Mouse (Mus musculus): Measurements from ENCODE around the gene Mrps33. TPM values are rescaled to one million over a fixed set of nuclear protein-coding genes. Genes with fewer than 3 reads are reported as not detected.
A peak's percentile ranks its signal among the peaks of the same experiment; 100 is the strongest.

Gene Mrps33
- 10 to 100 TPM in 7 of 26 experiments, 1 to 10 TPM in 19; 2.4 to 21.8 (median 8.2) TPM for total RNA-seq (2018; cell fraction: chromatin; rRNA removed)
- 10 to 100 TPM; 40.4 to 95.5 (median 55.7) TPM for total RNA-seq (2018; cell fraction: cytosol; rRNA removed)
- total RNA-seq (2018; cell fraction: nucleus; rRNA removed), result 10 to 100 TPM in 19 of 26 experiments, 1 to 10 TPM in 7; 3.7 to 32.6 (median 13.6) TPM
- 63.1 to 68.3 TPM (median 66.4 TPM) in 3 replicates for polyA plus RNA-seq (2018)

GRCm38 (mm10) chr6:39810612-39811116, at the start of gene Mrps33:
Gene Mrps33, minus strand, starts transcription at chr6:39810988.
- 3% methylated on average over 40 of the region's 40 CpGs for WGBS (ENCODE audit: missing documents)
- Histone ChIP-seq H3K4me3 (ENCODE audit: inconsistent target) (peak within 1 kb of the TSS; percentile 56), H3K27ac (peak within 1 kb of the TSS; percentile 42), H3K79me2 (ENCODE audit: inconsistent target) (peaks cover 36% of the 10 kb centered on the region), H3K36me3 (ENCODE audit: inconsistent target) (no peaks in the 10 kb centered on the region)

GRCm38 (mm10) chr6:39849667-39850066, 38.9 kb upstream of the Mrps33 start:
- Histone ChIP-seq H3K4me3 (ENCODE audit: inconsistent target) (no peak overlapping the region), H3K79me2 (ENCODE audit: inconsistent target) (no peaks in the 10 kb centered on the region), H3K27ac (no peak overlapping the region), H3K36me3 (ENCODE audit: inconsistent target) (no peaks in the 10 kb centered on the region)
- WGBS (ENCODE audit: missing documents), result 88% methylated on average over 4 of the region's 4 CpGs

- 33% methylated on average over 7 of the region's 7 CpGs for WGBS (ENCODE audit: missing documents)
- Histone ChIP-seq H3K4me3 (ENCODE audit: inconsistent target) (no peak overlapping the region), H3K27ac (no peak overlapping the region), H3K36me3 (ENCODE audit: inconsistent target) (no peaks in the 10 kb centered on the region), H3K79me2 (ENCODE audit: inconsistent target) (no peaks in the 10 kb centered on the region)
Measured at GRCm38 (mm10) chr6:39848766-39849165, 38.0 kb upstream of the Mrps33 start.

GRCm38 (mm10) chr6:39847538-39847937, 36.8 kb upstream of the Mrps33 start:
- no peaks in the 10 kb centered on the region for H3K79me2 ChIP-seq (ENCODE audit: inconsistent target)
- no peak overlapping the region for H3K4me3 ChIP-seq (ENCODE audit: inconsistent target)
- H3K36me3 ChIP-seq (ENCODE audit: inconsistent target), result no peaks in the 10 kb centered on the region
- WGBS (ENCODE audit: missing documents), result 30% methylated on average over 2 of the region's 2 CpGs
- H3K27ac ChIP-seq, result no peak overlapping the region

- Histone ChIP-seq H3K36me3 (ENCODE audit: inconsistent target) (no peaks in the 10 kb centered on the region), H3K4me3 (ENCODE audit: inconsistent target) (no peak overlapping the region), H3K27ac (no peak overlapping the region), H3K79me2 (ENCODE audit: inconsistent target) (no peaks in the 10 kb centered on the region)
- 89% methylated on average over 14 of the region's 14 CpGs for WGBS (ENCODE audit: missing documents)
Measured at GRCm38 (mm10) chr6:39843698-39844342, 33.0 kb upstream of the Mrps33 start.

- H3K4me3 ChIP-seq (ENCODE audit: inconsistent target), result no peak overlapping the region
- H3K27ac ChIP-seq, result no peak overlapping the region
- 98% methylated on average over 5 of the region's 5 CpGs for WGBS (ENCODE audit: missing documents)
- no peaks in the 10 kb centered on the region for H3K79me2 ChIP-seq (ENCODE audit: inconsistent target)
- no peaks in the 10 kb centered on the region for H3K36me3 ChIP-seq (ENCODE audit: inconsistent target)
Measured at GRCm38 (mm10) chr6:39828736-39829135, 17.9 kb upstream of the Mrps33 start.

GRCm38 (mm10) chr6:39821241-39821640, 10.5 kb upstream of the Mrps33 start:
- WGBS (ENCODE audit: missing documents), result 88% methylated on average over 3 of the region's 3 CpGs

GRCm38 (mm10) chr6:39818922-39819321, 8.1 kb upstream of the Mrps33 start:
- no peaks in the 10 kb centered on the region for H3K79me2 ChIP-seq (ENCODE audit: inconsistent target)
- no peak overlapping the region for H3K4me3 ChIP-seq (ENCODE audit: inconsistent target)
- no peaks in the 10 kb centered on the region for H3K36me3 ChIP-seq (ENCODE audit: inconsistent target)
- WGBS (ENCODE audit: missing documents), result 43% methylated on average over 4 of the region's 4 CpGs
- no peak overlapping the region for H3K27ac ChIP-seq

More at GRCm38 (mm10) chr6:39821241-39821640, 10.5 kb upstream of the Mrps33 start:
- Histone ChIP-seq H3K27ac (no peak overlapping the region), H3K36me3 (ENCODE audit: inconsistent target) (no peaks in the 10 kb centered on the region), H3K79me2 (ENCODE audit: inconsistent target) (no peaks in the 10 kb centered on the region), H3K4me3 (ENCODE audit: inconsistent target) (no peak overlapping the region)

GRCm38 (mm10) chr6:39808511-39808910, 2.3 kb downstream of the Mrps33 start:
- no peak overlapping the region for H3K27ac ChIP-seq
- H3K4me3 ChIP-seq (ENCODE audit: inconsistent target), result no peak overlapping the region
- peaks cover 36% of the 10 kb centered on the region for H3K79me2 ChIP-seq (ENCODE audit: inconsistent target)
- 80% methylated on average over 4 of the region's 5 CpGs for WGBS (ENCODE audit: missing documents)
- H3K36me3 ChIP-seq (ENCODE audit: inconsistent target), result no peaks in the 10 kb centered on the region

GRCm38 (mm10) chr6:39807050-39807560, 3.7 kb downstream of the Mrps33 start:
- H3K4me3 ChIP-seq (ENCODE audit: inconsistent target), result no peak overlapping the region
- peaks cover 36% of the 10 kb centered on the region for H3K79me2 ChIP-seq (ENCODE audit: inconsistent target)
- H3K27ac ChIP-seq, result no peak overlapping the region
- 0 out of 2 replicates have a peak, but pooled peaks cover 7% of the 10 kb centered on the region for H3K36me3 ChIP-seq (ENCODE audit: inconsistent target)
- 96% methylated on average over 7 of the region's 7 CpGs for WGBS (ENCODE audit: missing documents)

GRCm38 (mm10) chr6:39806336-39806735, 4.5 kb downstream of the Mrps33 start:
- Histone ChIP-seq H3K4me3 (ENCODE audit: inconsistent target) (no peak overlapping the region), H3K27ac (no peak overlapping the region), H3K36me3 (ENCODE audit: inconsistent target) (0 out of 2 replicates have a peak, but pooled peaks cover 13% of the 10 kb centered on the region), H3K79me2 (ENCODE audit: inconsistent target) (peaks cover 36% of the 10 kb centered on the region)
- WGBS (ENCODE audit: missing documents), result 95% methylated on average over 6 of the region's 7 CpGs

GRCm38 (mm10) chr6:39805916-39806315, 4.9 kb downstream of the Mrps33 start:
- Histone ChIP-seq H3K4me3 (ENCODE audit: inconsistent target) (no peak overlapping the region), H3K27ac (no peak overlapping the region), H3K36me3 (ENCODE audit: inconsistent target) (0 out of 2 replicates have a peak, but pooled peaks cover 15% of the 10 kb centered on the region), H3K79me2 (ENCODE audit: inconsistent target) (peaks cover 36% of the 10 kb centered on the region)
- 75% methylated on average over 3 of the region's 3 CpGs for WGBS (ENCODE audit: missing documents)

GRCm38 (mm10) chr6:39800977-39801376, 9.8 kb downstream of the Mrps33 start:
- 0 out of 2 replicates have a peak, but pooled peaks cover 15% of the 10 kb centered on the region for H3K36me3 ChIP-seq (ENCODE audit: inconsistent target)
- no peaks in the 10 kb centered on the region; the same call in 1 of the 2 replicates for H3K79me2 ChIP-seq (ENCODE audit: inconsistent target)
- WGBS (ENCODE audit: missing documents), result 97% methylated on average over 7 of the region's 7 CpGs
- H3K4me3 ChIP-seq (ENCODE audit: inconsistent target), result no peak overlapping the region
- no peak overlapping the region for H3K27ac ChIP-seq

- Histone ChIP-seq H3K27ac (no peak overlapping the region), H3K79me2 (ENCODE audit: inconsistent target) (no peaks in the 10 kb centered on the region), H3K4me3 (ENCODE audit: inconsistent target) (no peak overlapping the region), H3K36me3 (ENCODE audit: inconsistent target) (0 out of 2 replicates have a peak, but pooled peaks cover 8% of the 10 kb centered on the region)
- WGBS (ENCODE audit: missing documents), result 83% methylated on average over 2 of the region's 2 CpGs
Measured at GRCm38 (mm10) chr6:39797076-39797475, 13.7 kb downstream of the Mrps33 start.

GRCm38 (mm10) chr6:39796150-39796549, 14.6 kb downstream of the Mrps33 start:
- no peak overlapping the region for H3K4me3 ChIP-seq (ENCODE audit: inconsistent target)
- 0 out of 2 replicates have a peak, but pooled peaks cover under 1% of the 10 kb centered on the region for H3K36me3 ChIP-seq (ENCODE audit: inconsistent target)
- 100% methylated on average over 1 of the region's 1 CpGs for WGBS (ENCODE audit: missing documents)
- no peak overlapping the region for H3K27ac ChIP-seq
- H3K79me2 ChIP-seq (ENCODE audit: inconsistent target), result no peaks in the 10 kb centered on the region

Measured in macrophage (primary cell).